Mouse (Mus musculus): ENCODE measurements at regions not wholly inside any gene's neighbourhood (a gene's known extent, or its start where the extent isn't known, plus 50 kb on each side); places are given as distances from the start of the nearest gene placed in this dataset.

DNA sequence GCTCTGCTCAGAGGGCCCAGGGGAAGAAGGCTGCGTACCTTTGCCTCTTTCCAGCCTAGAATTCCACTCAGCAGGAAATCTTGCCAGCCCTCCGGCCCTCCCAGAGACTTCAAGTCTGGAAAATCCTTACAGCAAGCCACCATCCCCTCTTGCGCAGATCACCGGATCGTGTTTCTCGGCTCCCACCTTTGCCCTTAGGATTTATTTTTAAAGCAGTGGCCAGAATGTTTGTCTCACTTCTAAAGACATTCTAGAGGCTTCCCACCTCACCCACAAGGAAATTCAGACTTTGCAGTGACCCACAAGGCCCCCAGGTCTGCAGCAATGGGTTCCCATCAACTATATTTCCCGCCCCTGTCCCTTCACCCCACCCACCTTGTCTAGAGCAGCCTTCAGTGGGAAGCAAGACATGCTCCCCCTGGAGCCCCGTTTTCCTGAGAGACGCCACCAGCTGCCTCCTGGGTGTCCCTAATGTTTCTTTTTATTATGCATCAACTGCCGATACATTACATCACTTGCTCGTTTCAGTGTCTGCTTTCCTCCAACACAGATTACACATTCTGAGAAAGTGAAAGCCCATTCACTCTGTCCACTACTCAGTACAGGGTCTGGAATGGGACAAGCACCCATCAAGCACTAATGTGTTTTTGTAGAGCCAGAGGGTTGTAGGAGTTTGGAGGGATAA lies 65.0 kb upstream of the Klf3 start:
- no peak for DNase-seq (ENCODE audit: low spot score in 2 of 2)

DNA sequence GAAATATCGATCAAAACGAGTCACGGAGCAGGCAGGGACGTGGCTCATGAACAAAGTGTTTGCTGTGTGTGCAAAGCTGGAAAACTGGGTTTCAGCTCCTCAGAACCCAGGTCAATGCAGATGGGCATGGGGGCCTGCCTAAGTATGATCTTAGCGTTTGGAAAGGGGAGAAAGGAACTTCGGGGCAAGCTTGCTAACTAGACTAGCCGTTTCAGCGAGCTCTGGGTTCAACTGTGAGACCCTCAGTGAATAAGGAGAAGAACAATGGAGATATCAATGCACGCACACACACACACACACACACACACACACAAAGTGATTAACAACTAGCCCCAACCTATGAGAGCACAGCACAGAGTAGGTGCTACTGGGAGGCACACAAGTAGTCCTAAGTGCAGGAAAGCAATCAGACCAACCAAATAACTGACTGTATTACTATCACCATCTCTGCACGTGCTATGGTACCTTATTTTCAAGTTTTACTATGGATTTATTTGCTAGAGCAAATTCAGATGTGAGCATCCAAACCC lies 64.3 kb upstream of the Klf3 start:
- no peak for DNase-seq (ENCODE audit: low spot score in 2 of 2)

- peak in 1 of 2 experiments; percentile 7 for DNase-seq (ENCODE audit: low spot score in 2 of 2)
These were observed 63.6 kb upstream of the Klf3 start for GRCm38 (mm10) chr5:64739311-64740261.

DNA sequence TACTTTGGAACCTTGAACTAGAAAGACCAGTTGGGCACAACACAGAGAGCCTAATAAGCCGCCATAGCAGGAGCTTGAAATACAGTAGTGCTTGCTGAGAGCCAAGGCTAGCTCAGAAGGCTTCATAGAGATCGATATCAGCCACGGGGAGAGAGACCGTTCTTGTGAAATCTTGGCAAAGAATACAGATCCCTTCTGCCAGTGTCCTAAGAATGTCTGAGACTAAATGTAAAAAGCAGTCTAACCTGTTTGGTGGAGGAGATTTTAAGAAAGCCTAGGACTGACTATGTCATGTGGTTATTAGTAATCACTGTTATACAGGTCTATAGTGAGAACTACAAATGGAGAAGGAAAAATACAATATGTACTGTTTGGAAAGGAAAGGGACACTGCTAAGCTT lies 59.1 kb upstream of the Klf3 start:
- no peak for DNase-seq (ENCODE audit: low spot score in 2 of 2)

DNA sequence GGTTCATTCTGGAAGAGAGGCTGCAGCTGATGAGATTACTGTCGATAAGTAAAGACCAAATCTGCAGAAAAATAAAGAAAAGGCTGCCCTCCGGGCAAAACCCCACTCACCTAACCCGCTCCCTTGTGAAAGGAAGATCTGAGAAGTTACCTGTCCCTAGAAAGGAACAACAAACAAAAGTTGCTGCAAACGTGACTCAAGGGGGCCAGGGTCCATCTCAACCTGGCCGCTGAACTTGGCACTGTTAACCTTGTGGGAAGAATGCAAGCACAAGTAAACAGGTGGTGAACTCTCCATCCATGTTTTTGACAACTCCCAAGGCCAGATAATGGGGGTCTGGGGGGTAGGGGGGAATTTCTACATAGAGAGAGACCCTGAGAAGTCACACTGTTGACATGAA lies 58.7 kb upstream of the Klf3 start:
- no peak for DNase-seq (ENCODE audit: low spot score in 2 of 2)

DNA sequence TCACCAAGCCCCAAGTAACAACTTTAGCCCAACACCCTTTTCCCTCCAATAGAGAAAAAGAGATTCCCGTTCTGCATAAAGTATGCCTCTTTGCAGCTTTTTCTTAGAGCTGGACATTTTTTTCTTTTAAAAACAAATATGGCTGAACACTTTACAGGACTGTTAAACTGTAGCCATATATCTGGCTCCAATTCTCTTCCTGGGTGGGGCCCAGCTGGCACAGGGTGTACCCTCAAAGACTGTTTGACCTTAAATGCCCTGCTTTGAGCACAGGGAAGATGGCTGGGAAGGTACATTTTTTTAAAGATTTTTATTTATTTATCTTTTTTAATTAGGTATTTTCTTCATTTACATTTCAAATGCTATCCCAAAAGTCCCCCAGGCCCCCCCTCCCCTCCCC lies 55.7 kb upstream of the Klf3 start:
- no peak for DNase-seq (ENCODE audit: low spot score in 2 of 2)

GRCm38 (mm10) chr5:64749415-64750166 lies 53.6 kb upstream of the Klf3 start:
- DNase-seq (ENCODE audit: low spot score in 2 of 2) = no peak

DNA sequence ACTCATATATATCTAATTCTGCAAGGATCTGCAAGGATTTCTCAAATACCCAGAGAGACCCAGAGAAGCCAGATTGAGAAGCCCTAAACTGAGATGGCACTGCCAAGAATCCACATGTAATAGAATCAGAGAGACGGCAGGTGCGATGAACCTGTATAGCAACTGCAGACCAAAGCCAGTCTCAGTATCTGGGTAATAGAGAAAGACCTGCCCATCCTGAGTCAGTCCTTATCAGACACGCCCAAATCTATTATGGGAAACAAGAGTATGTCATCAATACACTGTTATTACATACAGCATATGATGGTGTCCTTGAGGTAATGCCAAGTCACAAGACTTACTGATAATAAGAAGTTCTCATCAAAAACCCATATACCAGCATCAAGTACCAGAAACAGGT lies 52.8 kb upstream of the Klf3 start:
- no peak for DNase-seq (ENCODE audit: low spot score in 2 of 2)

- no peak for DNase-seq (ENCODE audit: low spot score in 2 of 2)
These were observed 52.1 kb upstream of the Klf3 start for GRCm38 (mm10) chr5:64750976-64751656.

DNA sequence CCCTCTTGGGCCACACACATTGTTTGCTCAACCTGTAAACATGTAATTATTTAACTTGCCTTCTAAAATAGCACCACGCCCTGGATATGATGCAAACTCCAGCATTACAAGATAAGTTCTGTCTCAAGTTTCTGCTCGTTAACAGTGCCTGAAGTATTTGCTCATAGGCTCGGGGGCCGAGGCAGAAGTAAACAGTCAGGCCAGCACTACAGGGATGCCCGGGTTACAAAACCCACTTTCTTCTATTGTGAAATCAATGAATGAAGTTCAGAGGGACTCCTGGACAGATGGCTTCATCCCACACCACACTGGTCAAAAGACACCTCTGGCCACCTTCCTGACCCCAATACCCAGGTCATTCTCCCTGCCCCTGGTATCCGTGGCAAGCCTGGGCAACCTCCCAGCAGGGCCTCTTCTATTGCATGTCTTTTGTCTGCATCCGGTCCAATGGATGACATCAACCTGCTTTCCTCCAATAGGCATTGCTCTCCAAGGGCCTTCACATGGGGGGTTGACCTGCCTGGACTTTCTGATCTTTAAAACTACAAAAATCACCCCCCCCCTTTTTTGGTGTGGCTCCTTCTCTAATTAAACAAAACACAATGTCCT lies 49.9 kb upstream of the Klf3 start:
- peak; percentile 7 to 27 for DNase-seq (ENCODE audit: low spot score in 2 of 2)

Measured in urinary bladder, adult 18-20 months (tissue).